Mouse (Mus musculus) midbrain, postnatal 0 days (tissue): ENCODE results near the gene Ctdspl. TPM values are rescaled to one million over a fixed set of nuclear protein-coding genes. Genes with fewer than 3 reads are reported as not detected.

ENCODE experiments used
- ATAC-seq: fragments of 200-750 bp; cut with Nextera tagmentation; 2 replicates; pipeline ENCODE4 v1.8.0; 2017; ENCODE audit warnings: moderate number of reproducible peaks, mild to moderate bottlenecking, moderate TSS enrichment, moderate library complexity; ENCODE audit not compliant: low FRiP score
- DNase-seq: peaks from one replicate; pipeline ENCODE4 v3.0.0-alpha.2; 2015; ENCODE audit warnings: low spot score
- H3K27ac ChIP-seq: fragments of 300-500 bp; sonication (generic); 2 replicates; pipeline ENCODE4 v1.5.1; 2014; ENCODE audit warnings: low read depth, mild to moderate bottlenecking, low read length, mixed read lengths
- H3K27me3 ChIP-seq: fragments of 300-500 bp; sonication (generic); 2 replicates; pipeline ENCODE4 v1.6.1; 2014; ENCODE audit warnings: low read length, control low read depth, mixed read lengths; ENCODE audit not compliant: insufficient read depth
- H3K36me3 ChIP-seq: fragments of 300-500 bp; sonication (generic); 2 replicates; pipeline ENCODE4 v1.6.1; 2014; ENCODE audit warnings: low read length, control low read depth, mixed read lengths; ENCODE audit not compliant: insufficient read depth
- H3K4me1 ChIP-seq: fragments of 300-500 bp; sonication (generic); 2 replicates; pipeline ENCODE4 v1.6.1; 2014; ENCODE audit warnings: mild to moderate bottlenecking, control low read depth, antibody characterized with exemption, low read length, mixed read lengths; ENCODE audit not compliant: insufficient read depth
- H3K4me2 ChIP-seq: fragments of 300-500 bp; sonication (generic); 2 replicates; pipeline ENCODE4 v1.6.1; 2014; ENCODE audit warnings: low read depth, mild to moderate bottlenecking, low read length, mixed read lengths; ENCODE audit not compliant: poor library complexity, severe bottlenecking
- H3K4me3 ChIP-seq: fragments of 300-500 bp; sonication (generic); 2 replicates; pipeline ENCODE4 v1.5.1; 2014; ENCODE audit warnings: low read depth, mild to moderate bottlenecking, low read length, moderate library complexity
- H3K9ac ChIP-seq: fragments of 300-500 bp; sonication (generic); replicated peaks from 2 replicates; pipeline ENCODE4 v1.6.1; 2014; ENCODE audit warnings: mild to moderate bottlenecking, low read length, moderate library complexity, mixed read lengths; ENCODE audit not compliant: poor library complexity, severe bottlenecking
- H3K9me3 ChIP-seq: fragments of 300-500 bp; sonication (generic); 2 replicates; pipeline ENCODE4 v1.6.1; 2016; ENCODE audit warnings: low read length, control low read depth
- CTCF ChIP-seq: IDR thresholded peaks from 2 replicates; pipeline ENCODE4 v1.5.1; 2016; ENCODE audit warnings: antibody characterized with exemption, mild to moderate bottlenecking
- WGBS: fragments of 180-500 bp; shearing (Covaris S2); extraction: QIAGEN DNeasy Blood & Tissue Kit; methylation state at CpG from one replicate; pipeline ENCODE4 v1.1.7; 2014; 5-methylcytosine and 5-hydroxymethylcytosine counted together
- polyA plus RNA-seq: library from polyadenylated mRNA; unstranded; fragments of >200 nt; fragmentation: Nextera tagmentation; extraction: Ambion mirVana; gene quantifications from 2 replicates; pipeline ENCODE4 v1.2.1, GENCODE M21; 2015
- total RNA-seq: library from RNA; depleted of rRNA; stranded (reverse); fragments of >200 nt; gene quantifications from 2 replicates; pipeline ENCODE4 v1.2.3, GENCODE M21; 2014

Ctdspl gene
- total and polyA plus RNA-seq, 2 experiments from 2014 or later = 7.1 to 11.9 TPM

GRCm38 (mm10) chr9:118951381-118951780 is 25.1 kb downstream of the Ctdspl start:
- 96% methylated on average over 7 of the region's 7 CpGs for WGBS
- Histone ChIP-seq H3K9me3 (no peaks in the 10 kb centered on the region), H3K27me3 (no peaks in the 10 kb centered on the region), H3K27ac (no peak overlapping the region), H3K4me3 (no peak overlapping the region), H3K36me3 (no peaks in the 10 kb centered on the region), H3K9ac (no peak overlapping the region), H3K4me1 (no peaks in the 10 kb centered on the region), H3K4me2 (no peak overlapping the region)
- ATAC-seq (no peak), DNase-seq (no peak)
- TF ChIP-seq CTCF = no peak

DNA sequence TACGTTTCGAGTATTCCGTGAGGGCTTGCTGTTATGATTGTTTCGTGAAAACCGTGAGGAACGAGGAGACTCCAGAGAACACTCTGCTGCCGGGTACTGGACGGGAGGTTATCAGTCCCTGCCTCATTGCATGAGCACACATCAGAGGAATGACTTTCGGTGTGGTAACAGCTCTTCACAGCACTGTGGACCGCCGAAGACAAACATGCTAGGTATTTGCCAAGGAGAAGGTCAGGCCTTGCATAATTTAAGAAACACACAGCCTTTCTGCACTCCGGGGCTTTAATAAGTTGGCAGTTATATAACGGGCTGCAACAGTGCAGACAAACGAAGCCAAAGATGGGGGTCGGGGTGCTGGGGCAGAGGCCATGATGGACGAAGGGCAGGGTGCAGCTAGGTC is 25.9 kb downstream of the Ctdspl start:
- WGBS = 86% methylated on average over 16 of the region's 16 CpGs
- Histone ChIP-seq H3K4me1 (no peaks in the 10 kb centered on the region), H3K9ac (no peak overlapping the region), H3K36me3 (no peaks in the 10 kb centered on the region), H3K27ac (no peak overlapping the region), H3K27me3 (no peaks in the 10 kb centered on the region), H3K4me2 (no peak overlapping the region), H3K9me3 (no peaks in the 10 kb centered on the region), H3K4me3 (no peak overlapping the region)
- no peak for ATAC-seq
- no peak for DNase-seq
- TF ChIP-seq CTCF = no peak

GRCm38 (mm10) chr9:118953465-118954194 is 27.4 kb downstream of the Ctdspl start:
- WGBS = 93% methylated on average over 16 of the region's 16 CpGs
- Histone ChIP-seq H3K27me3 (no peaks in the 10 kb centered on the region), H3K4me3 (no peak overlapping the region), H3K4me2 (no peak overlapping the region), H3K9ac (no peak overlapping the region), H3K9me3 (no peaks in the 10 kb centered on the region), H3K4me1 (no peaks in the 10 kb centered on the region), H3K36me3 (no peaks in the 10 kb centered on the region), H3K27ac (no peak overlapping the region)
- no peak for TF ChIP-seq CTCF
- ATAC-seq (no peak), DNase-seq (no peak)

DNA sequence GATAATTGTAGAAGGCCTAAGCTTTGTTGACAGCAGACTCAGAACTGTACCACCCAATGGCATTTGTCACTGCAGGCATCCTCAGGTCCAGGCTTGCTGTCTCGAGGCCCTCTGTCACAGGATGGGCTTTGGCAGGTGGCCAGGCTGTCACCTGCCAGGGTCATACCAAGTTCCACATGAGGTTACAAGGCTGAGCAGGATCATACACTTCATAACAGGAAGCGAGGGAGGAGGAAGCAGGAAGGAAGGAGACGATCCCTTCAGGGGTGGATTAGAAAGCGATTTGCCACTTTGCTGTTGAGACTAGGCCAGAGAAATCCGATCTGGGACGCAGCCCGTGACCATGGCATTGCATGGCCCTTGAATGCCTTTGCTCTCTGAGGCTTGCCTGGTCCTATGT is 32.5 kb downstream of the Ctdspl start:
- no peaks in the 10 kb centered on the region for H3K9me3 ChIP-seq
- DNase-seq = no peak
- no peaks in the 10 kb centered on the region for H3K4me1 ChIP-seq
- no peaks in the 10 kb centered on the region for H3K36me3 ChIP-seq
- no peaks in the 10 kb centered on the region for H3K27me3 ChIP-seq
- H3K4me2 ChIP-seq = no peak overlapping the region
- H3K27ac ChIP-seq = no peak overlapping the region
- no peak overlapping the region for H3K4me3 ChIP-seq
- no peak overlapping the region for H3K9ac ChIP-seq
- ATAC-seq = no peak
- WGBS = 79% methylated on average over 7 of the region's 7 CpGs
- TF ChIP-seq CTCF = no peak

DNA sequence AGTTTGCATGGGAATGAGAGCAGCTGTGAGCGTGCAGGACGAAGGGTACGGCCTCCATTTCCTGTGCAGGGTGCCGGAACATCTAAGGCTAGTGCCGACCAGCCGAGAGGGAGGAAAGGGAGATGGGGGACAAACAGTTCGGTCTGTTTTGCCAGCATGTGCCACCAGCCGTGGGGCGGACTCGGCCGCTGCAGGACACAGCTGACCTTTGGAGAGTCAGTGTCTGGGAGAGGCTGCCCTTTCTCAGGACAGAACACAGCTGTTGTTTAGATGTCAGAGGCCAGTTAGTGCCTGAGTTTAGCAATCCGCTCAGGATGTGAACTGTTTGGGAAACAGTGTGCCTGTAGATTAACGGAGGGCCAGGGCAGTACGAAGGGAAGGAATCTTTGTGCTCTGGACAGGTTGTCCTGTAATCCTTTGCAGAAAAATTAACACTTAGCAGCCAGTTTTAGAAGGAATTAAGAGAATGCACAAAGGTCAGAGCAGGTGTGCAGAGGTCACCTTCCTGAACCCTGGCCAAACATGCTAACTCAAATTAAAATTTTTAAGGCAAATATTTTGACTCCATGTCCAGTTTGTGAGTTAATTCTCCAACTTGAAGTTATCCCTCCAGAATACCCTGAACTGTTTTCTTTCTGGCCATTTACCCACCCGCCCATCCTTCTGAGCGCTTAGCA is 34.3 kb downstream of the Ctdspl start:
- Histone ChIP-seq H3K27me3 (no peaks in the 10 kb centered on the region), H3K4me3 (no peak overlapping the region), H3K4me2 (no peak overlapping the region), H3K9ac (no peak overlapping the region), H3K4me1 (no peaks in the 10 kb centered on the region), H3K36me3 (no peaks in the 10 kb centered on the region), H3K9me3 (no peaks in the 10 kb centered on the region), H3K27ac (no peak overlapping the region)
- TF ChIP-seq CTCF = no peak
- ATAC-seq (no peak), DNase-seq (no peak)
- 74% methylated on average over 16 of the region's 16 CpGs for WGBS

DNA sequence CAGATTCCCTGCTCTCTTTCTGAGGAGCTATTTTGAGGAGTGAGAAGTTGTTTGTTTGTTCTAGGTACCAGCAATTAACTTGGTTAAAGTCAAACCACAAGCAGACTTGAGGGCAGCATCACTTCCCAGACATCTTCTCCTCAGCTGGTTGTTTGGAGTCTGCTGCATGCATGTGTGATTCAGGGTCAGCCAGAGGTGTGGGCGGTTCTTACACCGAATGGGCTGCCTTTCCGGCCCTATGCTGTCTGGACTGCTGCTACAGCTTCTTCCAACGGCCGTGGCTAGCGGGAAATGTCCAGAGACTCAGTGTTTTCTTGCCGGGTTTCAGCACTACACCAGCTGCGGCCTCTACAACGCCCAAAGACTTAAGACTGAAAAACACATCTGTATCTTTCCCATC is 36.9 kb downstream of the Ctdspl start:
- no peak overlapping the region for H3K9ac ChIP-seq
- DNase-seq (no peak), ATAC-seq (no peak)
- no peak overlapping the region for H3K4me2 ChIP-seq
- H3K36me3 ChIP-seq = no peaks in the 10 kb centered on the region
- H3K27me3 ChIP-seq = no peaks in the 10 kb centered on the region
- H3K4me3 ChIP-seq = no peak overlapping the region
- H3K4me1 ChIP-seq = no peaks in the 10 kb centered on the region
- WGBS = 81% methylated on average over 9 of the region's 9 CpGs
- H3K9me3 ChIP-seq = no peaks in the 10 kb centered on the region
- H3K27ac ChIP-seq = no peak overlapping the region
- no peak for TF ChIP-seq CTCF
